Mouse (Mus musculus) neural tube, embryonic 13.5 days (tissue): ENCODE measurements around the gene Pdzk1. TPM values are rescaled to one million over a fixed set of nuclear protein-coding genes. Genes with fewer than 3 reads are reported as not detected.

ENCODE experiments used
- ATAC-seq: fragments of 200-750 bp; cut with Nextera tagmentation; 2 replicates; pipeline ENCODE4 v1.8.0; 2017; ENCODE audit warnings: low read depth, mild to moderate bottlenecking, moderate TSS enrichment, moderate library complexity
- H3K27ac ChIP-seq: fragments of 300-500 bp; sonication (generic); replicated peaks from 2 replicates; pipeline ENCODE4 v1.5.1; 2015; ENCODE audit warnings: moderate library complexity, mild to moderate bottlenecking, inconsistent platforms
- H3K27me3 ChIP-seq: fragments of 300-500 bp; sonication (generic); 2 replicates; pipeline ENCODE4 v1.6.1; 2015; ENCODE audit warnings: mild to moderate bottlenecking, inconsistent platforms
- H3K36me3 ChIP-seq: fragments of 300-500 bp; sonication (generic); 2 replicates; pipeline ENCODE4 v1.6.1; 2015; ENCODE audit warnings: mild to moderate bottlenecking, inconsistent platforms
- H3K4me1 ChIP-seq: fragments of 300-500 bp; sonication (generic); replicated peaks from 2 replicates; pipeline ENCODE4 v1.6.1; 2015; ENCODE audit warnings: inconsistent platforms
- H3K4me2 ChIP-seq: fragments of 300-500 bp; sonication (generic); 2 replicates; pipeline ENCODE4 v1.6.1; 2015; ENCODE audit warnings: inconsistent platforms, mild to moderate bottlenecking, moderate library complexity
- H3K4me3 ChIP-seq: fragments of 300-500 bp; sonication (generic); 2 replicates; pipeline ENCODE4 v1.5.1; 2015; ENCODE audit warnings: mild to moderate bottlenecking, inconsistent platforms
- H3K9ac ChIP-seq: fragments of 300-500 bp; sonication (generic); 2 replicates; pipeline ENCODE4 v1.6.1; 2015; ENCODE audit warnings: moderate library complexity, mild to moderate bottlenecking, inconsistent platforms
- H3K9me3 ChIP-seq: fragments of 300-500 bp; sonication (generic); 2 replicates; pipeline ENCODE4 v1.6.1; 2016; ENCODE audit warnings: inconsistent platforms
- WGBS: fragments of 180-500 bp; shearing (Covaris S2); methylation state at CpG from one replicate; pipeline ENCODE4 v1.1.7; 2015; 5-methylcytosine and 5-hydroxymethylcytosine counted together
- polyA plus RNA-seq: library from polyadenylated mRNA; unstranded; fragments of >200 nt; fragmentation: Nextera tagmentation; extraction: Ambion mirVana; gene quantifications from 2 replicates; pipeline ENCODE4 v1.2.1, GENCODE M21; 2015

The Pdzk1 gene
- polyA plus RNA-seq, 1 experiment from 2014 or later, result 0.08 TPM

GRCm38 (mm10) chr3:96904851-96905541 is 75.9 kb downstream of the Pdzk1 start, which contains the start of gene Gpr89:
Gpr89 (minus strand) TSS chr3:96905346.
- WGBS, result under 1% methylated on average over 40 of the region's 40 CpGs
- H3K27ac ChIP-seq, result peak within 1 kb of the TSS; percentile 54
- H3K36me3 ChIP-seq, result no peaks in the 10 kb centered on the region
- H3K9me3 ChIP-seq, result no peaks in the 10 kb centered on the region
- peaks cover 21% of the 10 kb centered on the region for H3K27me3 ChIP-seq
- peaks cover 13% of the 10 kb centered on the region for H3K4me1 ChIP-seq
- H3K9ac ChIP-seq, result peak within 1 kb of the TSS; percentile 95
- H3K4me2 ChIP-seq, result peak within 1 kb of the TSS; percentile 84
- peak; percentile 98 for ATAC-seq
- peak within 1 kb of the TSS; percentile 99 for H3K4me3 ChIP-seq

GRCm38 (mm10) chr3:96905592-96905991 is 76.5 kb downstream of the Pdzk1 start:
- Histone ChIP-seq H3K4me1 (peaks cover 13% of the 10 kb centered on the region), H3K27me3 (peaks cover 21% of the 10 kb centered on the region), H3K9me3 (no peaks in the 10 kb centered on the region), H3K4me2 (peak overlapping the region; percentile 84), H3K9ac (peak overlapping the region; percentile 95), H3K4me3 (peak overlapping the region; percentile 99), H3K27ac (no peak overlapping the region), H3K36me3 (no peaks in the 10 kb centered on the region)
- WGBS, result 58% methylated on average over 9 of the region's 9 CpGs
- ATAC-seq, result peak; percentile 49; the same call in 1 of the 2 replicates

Other genes with a start within 250 kb of the Pdzk1 start
- 41.0 and 42.8 TPM in 2 replicates for gene Polr3gl, start 235.1 kb upstream of the Pdzk1 start, polyA plus RNA-seq
- gene Ankrd34a, start 232.6 kb upstream of the Pdzk1 start, polyA plus RNA-seq, result 11.0 and 12.6 TPM in 2 replicates
- 6.0 and 7.6 TPM in 2 replicates for gene Lix1l, start 228.1 kb upstream of the Pdzk1 start, polyA plus RNA-seq
- gene Rbm8a, start 199.4 kb upstream of the Pdzk1 start, polyA plus RNA-seq, result 113 and 118 TPM in 2 replicates
- gene Pex11b, start 193.9 kb upstream of the Pdzk1 start, polyA plus RNA-seq, result 49.4 and 51.3 TPM in 2 replicates
- 0.10 and 0.25 TPM in 2 replicates for gene Gm42957, start 193.8 kb upstream of the Pdzk1 start, polyA plus RNA-seq
- gene Itga10, start 183.7 kb upstream of the Pdzk1 start, polyA plus RNA-seq, result 0.92 and 1.1 TPM in 2 replicates
- gene Ankrd35, start 159.2 kb upstream of the Pdzk1 start, polyA plus RNA-seq, result 0.46 and 0.72 TPM in 2 replicates
- gene Pias3, start 132.9 kb upstream of the Pdzk1 start, polyA plus RNA-seq, result 31.2 and 34.6 TPM in 2 replicates
- 16.2 and 17.2 TPM in 2 replicates for gene Nudt17, start 120.7 kb upstream of the Pdzk1 start, polyA plus RNA-seq
- 31.7 and 38.0 TPM in 2 replicates for gene Polr3c, start 101.7 kb upstream of the Pdzk1 start, polyA plus RNA-seq
- gene Rnf115, start 101.6 kb upstream of the Pdzk1 start, polyA plus RNA-seq, result 76.6 and 79.9 TPM in 2 replicates
- 0.14 and 0.23 TPM in 2 replicates for gene Cd160, start 67 bp downstream of the Pdzk1 start, polyA plus RNA-seq
- gene Gja5, start 75.4 kb downstream of the Pdzk1 start, polyA plus RNA-seq, result 5.7 and 6.5 TPM in 2 replicates
- 33.7 and 39.5 TPM in 2 replicates for gene Gpr89, start 76.1 kb downstream of the Pdzk1 start, polyA plus RNA-seq
- gene Gja8, start 96.7 kb downstream of the Pdzk1 start, polyA plus RNA-seq, result 0.03 TPM in 1 of 2 replicates, not detected in the other